Mouse (Mus musculus) right cerebral cortex, postnatal 14 days (tissue): ENCODE measurements around the gene Limd1.
"Not testable (repeated sequence)": the region's sequence is repeated elsewhere in the genome, so short reads cannot be mapped to it uniquely, and the experiment has no call there.

Source experiments
- DNase-seq: peaks from one replicate; pipeline ENCODE4 v3.0.0; 2022

Limd1 gene

DNA sequence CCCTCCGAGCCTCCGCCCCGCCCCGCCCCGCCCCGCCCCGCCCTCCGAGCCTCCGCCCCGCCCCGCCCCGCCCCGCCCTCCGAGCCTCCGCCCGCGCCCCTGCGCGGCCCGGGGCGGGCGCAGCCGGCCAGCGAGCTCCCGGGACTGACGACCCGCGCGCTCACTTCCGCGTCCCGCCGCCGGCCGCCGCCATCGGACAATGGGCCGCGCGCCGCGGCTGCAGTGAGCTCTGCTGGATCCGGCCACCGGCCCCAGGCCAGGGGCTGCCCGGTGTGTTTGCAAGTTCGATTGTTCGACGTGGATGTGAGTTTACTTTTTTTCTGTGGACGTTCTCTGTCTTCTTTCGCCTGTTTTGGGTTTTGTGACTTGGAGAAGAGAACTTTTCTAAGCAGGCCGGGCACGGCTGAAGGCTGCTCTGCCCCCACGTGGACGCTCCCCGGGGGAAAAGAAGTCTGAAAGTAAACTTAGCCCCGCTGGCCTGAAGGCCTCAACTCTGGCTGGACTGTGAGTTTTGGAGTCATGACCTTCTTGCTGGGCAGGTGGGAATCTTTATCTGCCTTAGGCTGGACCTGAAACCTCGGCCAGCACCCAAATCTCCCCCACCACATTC is at the start of gene Limd1:
Limd1 (plus strand) TSS at position 121 of the 610 bp plus-strand sequence.
- DNase-seq, result peak; percentile 36

DNA sequence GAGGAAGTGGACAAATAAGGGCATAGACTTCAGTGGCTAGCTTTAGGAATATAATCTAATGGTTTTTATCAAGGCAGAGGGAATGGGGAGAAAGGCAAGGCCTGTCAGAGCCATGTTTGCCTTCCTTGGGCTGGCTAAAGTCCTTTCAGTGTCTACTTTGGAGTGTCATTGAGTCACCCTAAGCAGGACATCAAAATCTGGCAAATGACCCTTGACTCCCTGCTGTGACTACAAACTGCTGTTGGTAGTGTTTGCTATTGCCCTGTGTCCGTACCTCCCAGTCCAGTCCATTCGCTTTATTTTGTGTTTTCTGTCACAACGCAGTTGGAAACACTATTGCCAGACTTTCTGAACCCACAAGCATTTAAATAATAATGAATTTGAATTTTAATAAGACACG is 48.6 kb upstream of the Limd1 start:
- DNase-seq, result no peak

DNA sequence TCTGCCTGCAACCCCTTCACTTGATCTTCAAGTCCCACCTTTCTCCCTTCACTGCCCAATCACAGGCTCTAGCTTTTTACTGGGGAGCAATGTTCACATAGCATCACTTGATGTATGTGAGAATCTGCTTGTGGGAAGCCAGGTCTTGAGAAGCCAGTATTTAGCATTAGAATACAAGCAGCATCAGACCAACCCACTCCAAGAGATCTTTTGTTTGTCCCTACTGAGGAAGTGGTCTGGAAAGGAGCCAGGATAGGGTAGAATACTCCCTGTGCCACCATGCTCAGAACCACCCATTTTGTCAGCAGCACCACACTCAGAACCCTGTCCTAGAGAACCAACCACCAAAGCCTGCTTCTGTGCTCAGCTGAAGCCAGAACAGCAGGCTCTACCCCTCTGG is 47.5 kb upstream of the Limd1 start:
- DNase-seq, result no peak

DNA sequence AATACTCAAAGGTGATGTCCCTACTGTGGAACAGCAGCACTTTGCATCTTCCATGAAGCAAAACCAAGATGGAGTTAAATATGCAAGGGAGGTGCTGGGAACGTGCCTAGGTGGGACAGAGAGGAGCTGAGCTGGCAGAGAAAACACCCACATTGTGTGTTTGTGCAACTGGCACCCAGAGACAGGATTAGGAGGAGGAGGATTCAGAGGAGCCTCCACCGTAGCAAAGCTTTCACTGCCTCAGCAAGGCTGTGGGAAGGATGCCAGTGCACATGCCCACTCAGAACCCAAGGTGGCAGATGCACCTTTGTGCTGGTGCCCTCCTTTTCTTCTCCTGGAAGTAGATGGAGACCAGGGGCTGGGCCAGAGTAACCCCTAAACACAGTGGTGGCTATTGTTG is 40.3 kb upstream of the Limd1 start:
- peak; percentile 40 for DNase-seq

DNA sequence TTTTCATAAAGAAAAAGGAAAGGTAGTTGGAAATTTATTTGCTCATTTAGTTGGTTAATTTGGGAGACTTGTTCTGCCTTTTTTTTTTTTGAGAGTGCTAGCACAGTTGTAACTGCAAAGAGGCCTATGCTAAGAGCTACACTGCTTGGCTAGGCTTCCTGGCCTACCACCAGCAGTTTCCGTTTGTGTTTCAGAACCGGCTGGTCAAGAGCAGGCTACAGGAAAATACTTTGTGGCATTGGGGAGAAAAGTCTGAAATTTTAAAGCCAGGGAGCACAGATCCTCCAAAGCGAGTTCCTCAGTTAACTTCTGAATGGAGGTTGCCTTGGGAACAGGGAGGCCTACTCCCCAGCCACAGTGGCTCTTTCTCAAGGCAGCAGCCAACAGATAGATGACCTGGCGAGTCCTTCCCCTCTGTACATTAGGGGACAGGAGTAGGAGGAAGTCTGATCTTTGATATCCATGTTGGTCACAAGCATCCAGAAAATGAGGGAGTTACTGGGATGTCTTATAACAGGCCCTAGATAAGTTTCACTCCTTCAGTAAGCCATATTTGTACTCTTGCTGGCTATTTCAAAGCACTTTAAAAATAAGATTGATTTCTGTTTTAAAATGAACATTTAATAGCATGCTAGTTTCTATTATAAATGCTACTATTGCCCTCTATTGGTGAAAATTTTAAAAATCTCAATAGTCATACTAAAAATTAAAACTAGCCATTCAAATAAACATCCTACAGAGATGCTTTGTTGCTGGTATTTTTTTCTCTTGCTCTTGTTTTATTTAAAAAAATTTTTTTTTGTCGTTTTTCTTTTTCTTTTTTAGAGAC is 38.1 kb upstream of the Limd1 start:
- DNase-seq, result no peak

DNA sequence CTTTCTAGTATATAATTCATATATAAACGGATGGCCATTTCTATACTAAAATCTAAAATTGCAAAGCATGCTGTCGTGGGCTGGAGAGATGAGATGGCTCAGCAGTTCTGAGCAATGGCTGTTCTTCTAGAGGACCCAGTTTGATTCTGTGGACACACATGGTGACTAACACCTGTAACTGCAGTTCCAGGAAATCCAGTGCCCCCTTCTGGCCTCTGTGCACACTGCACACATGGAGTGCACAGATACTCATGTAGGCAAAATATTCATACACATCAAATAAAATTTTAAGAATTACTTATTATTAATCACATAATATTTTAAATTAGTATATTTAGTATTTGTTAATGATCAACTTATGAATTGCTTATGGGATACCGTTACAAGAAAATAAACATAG is 31.4 kb upstream of the Limd1 start:
- DNase-seq, result not testable (repeated sequence)

DNA sequence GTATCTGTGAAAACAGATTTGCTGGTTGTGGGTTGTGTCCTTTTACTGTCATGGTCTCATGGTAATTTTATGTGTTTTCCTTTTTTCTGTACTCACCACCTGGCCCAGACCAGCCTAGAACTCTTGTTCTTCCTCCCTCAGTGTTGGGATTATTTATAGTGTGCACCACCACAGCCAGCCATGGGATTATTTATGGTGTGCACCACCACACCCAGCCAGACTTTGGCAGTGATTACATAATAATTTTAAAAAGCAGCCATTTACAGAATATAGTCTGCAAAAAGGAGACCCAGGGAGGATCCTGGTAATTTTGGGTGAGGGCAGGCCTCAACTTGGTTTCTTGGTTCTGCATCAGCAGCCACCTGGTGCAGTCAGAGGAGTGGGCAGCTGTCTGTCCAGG is 29.9 kb upstream of the Limd1 start:
- DNase-seq, result no peak

DNA sequence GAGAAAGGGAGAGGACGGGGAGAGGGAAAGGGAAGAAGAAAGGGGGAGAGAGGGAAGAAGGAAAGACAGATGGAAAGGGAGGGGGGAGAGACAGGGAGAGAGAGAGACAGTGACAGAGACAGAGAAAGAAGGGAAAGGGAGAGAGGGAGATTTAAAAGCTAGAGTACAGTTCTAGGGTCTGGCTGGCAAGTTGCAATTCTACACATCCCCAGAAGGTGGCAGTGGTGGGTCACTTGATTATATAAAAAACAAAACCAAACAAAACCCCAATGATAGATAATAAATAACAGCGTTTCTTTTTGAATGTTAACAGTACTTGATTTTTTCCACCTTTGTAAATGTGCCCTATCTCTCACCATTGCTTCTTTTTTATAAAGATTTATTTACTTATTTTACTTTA is 28.3 kb upstream of the Limd1 start:
- DNase-seq, result peak; percentile 39

DNA sequence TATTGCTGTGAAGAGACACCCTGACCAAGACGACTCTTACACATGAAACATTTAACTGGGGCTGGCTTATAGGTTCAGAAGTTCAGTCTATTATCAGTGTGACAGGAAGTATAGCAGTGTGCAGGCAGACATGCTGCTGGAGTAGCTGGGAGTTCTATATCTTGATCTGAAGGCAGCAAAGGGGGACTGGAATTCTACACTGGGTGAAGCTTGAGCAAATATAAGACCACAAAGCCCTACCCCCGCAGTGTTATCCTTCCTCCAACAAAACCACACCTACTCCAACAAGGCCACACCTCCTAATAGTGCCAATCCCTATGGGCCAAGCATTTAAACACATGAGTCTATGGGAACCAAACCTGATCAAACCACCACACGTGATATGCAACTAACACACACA is 26.7 kb upstream of the Limd1 start:
- DNase-seq, result no peak

DNA sequence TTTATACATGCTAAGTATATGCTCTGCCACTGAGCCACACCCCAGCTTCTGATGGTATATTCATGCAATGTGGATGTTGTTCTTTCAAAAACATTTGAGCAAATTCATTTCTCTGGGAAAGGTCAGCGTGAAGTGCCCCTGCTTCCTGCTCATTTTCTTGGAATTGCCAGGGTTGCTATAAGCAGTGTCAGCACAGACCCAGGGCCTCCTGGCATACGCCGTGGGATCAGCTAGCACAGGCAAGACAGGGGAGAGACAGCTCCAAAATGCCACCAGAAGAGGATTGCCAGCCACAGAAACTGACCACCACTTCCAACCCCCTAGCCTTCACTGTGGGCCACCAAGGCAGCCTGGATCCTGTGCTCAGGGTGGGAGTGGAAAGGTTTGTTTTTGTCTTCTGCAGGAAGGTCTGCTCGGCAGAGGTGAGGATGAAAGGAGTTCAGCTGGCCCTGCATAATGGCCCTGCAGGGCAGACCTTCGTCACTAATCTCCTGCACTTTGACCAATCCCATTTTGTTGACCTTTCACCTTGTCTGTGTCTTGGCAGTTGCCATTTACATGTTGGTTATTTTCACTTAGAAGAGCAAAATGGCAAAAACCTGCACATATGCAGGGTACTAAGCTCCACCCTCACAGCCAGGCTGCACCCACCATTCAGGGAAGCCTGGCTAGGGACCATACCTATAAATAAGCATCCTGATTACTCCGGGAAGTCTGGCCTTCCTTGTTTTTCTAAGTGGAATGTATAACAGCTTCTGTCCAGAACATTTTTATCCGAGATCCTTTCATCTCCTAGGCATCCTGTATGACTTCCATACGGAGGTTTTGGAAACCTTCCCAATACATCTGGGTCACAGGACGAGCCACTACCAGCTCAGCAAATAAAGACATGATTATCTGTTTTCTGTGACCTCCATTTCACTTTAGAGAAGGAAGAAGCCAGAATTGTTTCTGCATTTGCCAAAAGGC is 21.6 kb upstream of the Limd1 start:
- no peak for DNase-seq

DNA sequence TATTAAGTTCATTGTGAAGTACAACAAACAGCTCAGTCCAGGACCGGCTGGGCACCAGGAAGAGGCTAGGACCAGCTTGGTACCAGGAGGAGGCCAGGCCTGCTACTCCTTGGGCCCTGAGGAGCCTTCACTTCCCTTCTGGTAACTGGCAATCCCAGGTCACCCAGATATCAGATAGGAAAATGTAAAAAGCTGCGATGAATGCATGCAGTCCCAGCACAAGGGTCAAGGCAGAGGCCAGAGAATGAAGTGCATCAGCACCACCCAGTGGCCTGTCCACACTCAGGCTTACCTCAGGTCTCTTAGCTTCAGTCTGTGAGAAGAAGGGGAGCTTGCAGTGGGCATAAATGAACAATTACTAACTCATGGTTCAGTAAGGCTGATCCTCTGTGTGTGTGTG is 20.9 kb upstream of the Limd1 start:
- DNase-seq, result no peak

DNA sequence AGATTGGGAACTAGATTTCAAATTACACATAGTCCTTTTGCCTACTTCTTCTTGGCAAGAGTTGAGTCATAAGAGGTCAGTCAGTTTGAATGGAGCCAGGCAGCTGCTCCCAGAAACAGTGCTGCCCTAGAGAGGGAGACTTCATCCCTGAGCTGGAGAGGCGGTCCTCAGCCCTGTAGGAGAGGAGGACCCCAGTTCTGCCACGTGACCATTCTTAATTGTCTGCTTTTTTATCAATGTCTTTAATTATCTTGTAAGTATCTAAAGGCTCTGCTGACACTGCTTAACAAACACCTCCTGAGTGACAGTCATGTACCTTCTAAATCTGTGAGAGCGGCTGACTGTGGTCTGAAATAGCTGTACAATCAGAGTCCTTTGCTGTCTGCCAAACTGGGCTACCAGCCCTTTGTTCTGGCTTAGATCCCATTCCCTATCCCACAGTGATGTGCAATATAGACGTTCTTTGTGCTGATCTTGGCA is 11.3 kb upstream of the Limd1 start:
- DNase-seq, result no peak

DNA sequence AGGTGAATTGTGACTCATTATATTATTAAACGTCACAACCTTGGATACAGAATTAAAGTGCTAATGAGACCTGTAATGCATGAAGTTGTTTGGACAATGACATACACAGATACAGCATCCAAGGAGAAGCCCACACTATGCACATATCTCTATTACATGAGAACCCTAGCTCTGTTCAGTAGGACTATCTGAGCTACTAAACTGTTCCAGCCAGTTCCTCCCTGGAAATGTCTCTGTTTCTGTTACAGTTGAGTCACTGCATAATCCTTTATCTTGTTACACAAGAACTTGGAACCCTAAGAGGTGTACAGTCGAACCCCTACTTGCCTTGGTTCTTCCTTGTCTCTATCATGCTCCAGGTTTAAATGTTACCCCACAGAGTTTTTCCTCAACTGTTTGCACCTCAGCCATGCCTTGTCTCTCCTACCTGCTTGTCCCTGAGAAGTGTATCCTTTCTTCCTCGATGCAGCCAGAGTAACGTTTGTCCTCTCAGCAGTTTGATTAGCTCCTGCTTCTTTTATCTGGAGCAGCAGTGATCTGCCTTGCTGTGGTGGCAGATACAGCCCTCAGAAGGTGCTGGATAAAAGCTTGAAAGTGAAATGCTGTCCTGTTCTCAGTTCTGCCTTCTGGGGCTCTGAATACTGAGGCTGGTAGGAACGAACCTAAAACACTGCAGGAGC is 10.0 kb upstream of the Limd1 start:
- no peak for DNase-seq

DNA sequence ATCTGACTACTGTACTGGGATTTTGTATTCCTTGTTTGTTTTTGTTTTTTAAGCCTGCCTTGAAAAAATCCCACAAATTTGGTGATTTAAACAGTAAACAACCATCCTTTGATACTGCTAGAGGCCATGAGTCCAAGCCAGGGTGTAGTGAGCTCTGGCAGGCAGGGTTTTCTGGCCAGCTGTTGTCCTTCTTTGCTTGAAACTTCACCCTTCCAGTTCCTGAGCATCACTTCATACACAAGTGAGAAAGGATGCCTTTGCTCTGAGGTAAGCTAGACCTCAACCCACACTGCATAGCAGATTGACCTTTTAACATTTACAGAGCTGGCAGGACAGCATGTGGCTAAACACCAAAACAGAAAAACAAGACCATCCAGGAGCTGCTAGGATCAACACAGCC is 9.4 kb upstream of the Limd1 start:
- no peak for DNase-seq

DNA sequence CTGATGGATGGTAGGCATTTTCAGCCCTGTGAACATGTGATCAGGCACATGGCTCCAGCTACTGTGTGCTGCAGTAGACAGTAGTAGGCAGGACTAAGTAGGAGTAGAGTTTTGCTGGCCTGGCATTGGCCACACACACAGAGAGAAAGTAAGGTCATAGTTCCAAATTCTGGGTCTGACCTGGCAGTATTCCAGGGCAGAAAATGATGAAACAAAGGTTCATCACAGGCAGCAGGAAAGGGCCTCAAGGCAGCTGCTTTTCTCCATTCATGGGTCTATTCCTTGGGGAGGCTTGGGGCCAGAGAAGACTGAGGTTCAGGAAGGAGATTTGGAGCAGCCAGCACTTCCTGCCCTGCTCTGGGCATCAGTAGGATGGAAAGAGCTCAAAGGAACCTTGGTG is 5.1 kb upstream of the Limd1 start:
- DNase-seq, result no peak

DNA sequence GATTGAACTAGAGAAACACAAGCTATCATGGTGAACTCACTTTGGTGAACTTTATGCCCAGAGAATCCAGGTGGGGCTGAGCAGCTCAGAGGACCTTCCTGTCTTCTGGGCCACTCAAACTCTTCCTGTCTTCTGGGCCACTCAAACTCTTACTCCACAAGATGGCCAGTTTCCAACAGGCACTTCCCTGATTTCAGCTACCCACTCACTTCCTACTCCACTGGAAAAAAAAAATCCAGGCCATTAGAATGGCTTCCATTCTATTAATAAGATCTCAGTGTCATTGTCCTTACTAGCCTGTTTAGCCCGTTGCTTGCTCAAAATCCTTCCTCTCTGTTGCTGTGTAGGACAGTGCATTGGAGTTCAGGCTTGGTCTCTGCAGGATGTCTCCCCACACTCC is 2.9 kb upstream of the Limd1 start:
- no peak for DNase-seq

DNA sequence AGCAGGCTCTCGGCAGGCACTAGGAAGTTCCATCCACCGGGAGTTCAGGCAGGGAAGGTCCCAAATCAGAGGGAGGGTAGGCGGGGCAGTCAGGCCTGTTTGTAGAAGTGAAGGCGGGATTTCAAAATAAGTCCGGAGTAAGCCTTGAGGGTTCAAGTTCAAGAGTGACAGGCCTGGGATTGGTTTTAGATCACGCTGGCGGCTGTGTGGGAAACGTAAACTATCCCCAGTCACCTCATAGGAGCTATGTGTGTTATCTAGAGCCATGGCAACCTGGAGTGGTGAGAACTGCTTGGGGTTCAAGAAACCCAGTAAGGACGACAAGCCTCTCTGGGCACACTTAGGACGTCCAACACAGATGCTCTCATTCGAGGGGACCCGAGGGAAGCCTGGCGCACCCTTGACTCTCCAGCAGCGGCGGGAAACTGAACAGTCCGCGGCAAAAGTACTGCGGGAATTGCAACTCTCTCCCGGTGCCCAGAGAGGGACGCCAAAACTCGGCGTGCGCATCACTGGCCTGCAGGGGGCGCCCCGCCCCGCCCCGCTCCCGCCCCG is 398 bp upstream of the Limd1 start:
- peak; percentile 50 for DNase-seq

DNA sequence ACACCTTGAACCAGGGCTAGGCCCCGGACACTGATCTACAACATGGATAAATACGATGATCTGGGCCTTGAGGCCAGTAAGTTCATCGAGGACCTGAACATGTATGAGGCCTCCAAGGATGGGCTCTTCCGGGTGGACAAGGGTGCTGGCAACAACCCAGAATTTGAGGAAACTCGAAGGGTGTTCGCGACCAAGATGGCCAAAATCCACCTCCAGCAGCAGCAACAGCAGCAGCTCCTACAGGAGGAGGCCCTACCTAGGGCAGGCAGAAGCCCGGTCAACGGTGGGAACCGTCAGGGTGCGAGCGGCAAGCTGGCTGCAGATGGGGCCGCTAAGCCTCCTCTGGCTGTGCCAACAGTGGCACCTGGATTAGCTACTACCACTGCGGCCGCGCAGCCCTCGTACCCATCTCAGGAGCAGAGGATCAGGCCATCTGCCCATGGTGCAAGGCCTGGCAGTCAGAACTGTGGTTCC is 727 bp downstream of the Limd1 start:
- no peak for DNase-seq

DNA sequence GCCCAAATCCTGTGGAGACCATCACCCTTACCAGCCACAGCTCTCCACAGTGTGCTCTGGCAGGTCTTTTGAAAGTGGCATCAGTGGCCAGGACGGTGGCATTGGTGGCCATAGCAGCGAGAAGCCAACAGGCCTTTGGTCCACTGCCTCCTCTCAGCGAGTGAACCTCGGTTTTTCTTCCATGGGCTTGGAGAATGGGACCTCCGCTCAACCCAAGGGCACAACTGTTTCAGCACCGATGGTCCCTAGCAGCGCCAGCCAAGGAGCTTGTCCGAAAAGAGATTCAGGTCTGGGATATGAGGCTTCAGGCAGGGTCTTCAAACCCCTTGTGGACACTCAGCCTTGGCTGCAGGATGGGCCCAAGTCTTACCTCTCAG is 1.4 kb downstream of the Limd1 start:
- no peak for DNase-seq

DNA sequence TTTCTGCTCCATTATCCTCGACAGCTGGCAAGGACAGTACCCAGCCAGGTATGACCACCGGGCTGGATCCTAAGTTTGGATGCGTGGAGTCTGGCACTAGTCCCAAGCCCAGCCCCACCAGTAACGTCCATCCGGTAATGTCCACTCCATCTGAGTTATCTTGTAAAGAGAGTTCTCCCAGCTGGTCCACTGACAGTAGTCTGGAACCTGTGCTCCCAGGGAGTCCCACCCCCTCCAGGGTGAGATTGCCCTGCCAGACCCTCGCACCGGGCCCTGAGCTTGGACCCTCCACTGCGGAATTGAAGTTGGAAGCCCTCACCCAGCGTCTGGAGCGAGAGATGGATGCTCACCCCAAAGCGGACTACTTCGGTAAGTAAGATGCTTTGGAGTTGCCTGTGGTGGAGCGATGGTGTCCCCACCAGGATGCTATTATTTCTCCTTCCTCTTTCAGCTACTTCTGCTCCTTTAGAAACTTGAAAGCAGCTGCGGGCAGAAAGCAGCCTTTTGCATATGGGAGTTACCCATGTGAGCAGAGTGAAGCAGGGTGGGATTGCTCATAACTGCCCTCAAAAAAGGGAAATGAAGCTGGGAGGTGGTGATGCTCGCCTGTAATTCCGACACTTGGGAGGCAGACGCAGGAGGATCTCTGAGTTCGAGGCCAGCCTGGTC is 1.9 kb downstream of the Limd1 start:
- DNase-seq, result no peak

DNA sequence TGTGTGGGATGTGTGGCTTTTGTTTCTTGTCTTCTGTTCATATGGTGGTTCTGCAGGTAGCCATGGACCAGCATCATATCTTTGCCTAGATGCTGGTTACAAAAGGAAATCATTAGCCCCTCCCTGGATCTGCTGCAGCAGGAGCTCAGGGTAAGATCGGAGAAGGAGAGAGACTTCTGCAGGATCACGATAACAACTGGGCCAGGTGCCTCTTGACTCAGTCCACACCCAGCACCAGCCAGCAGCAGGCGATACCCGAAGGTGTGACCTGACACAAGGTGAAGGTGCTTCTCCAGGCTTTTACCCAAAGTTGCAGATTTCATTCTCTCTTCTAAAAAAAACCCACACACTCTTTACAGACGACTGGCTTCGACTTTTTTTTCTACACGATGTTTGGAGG is 2.6 kb downstream of the Limd1 start:
- DNase-seq, result no peak

DNA sequence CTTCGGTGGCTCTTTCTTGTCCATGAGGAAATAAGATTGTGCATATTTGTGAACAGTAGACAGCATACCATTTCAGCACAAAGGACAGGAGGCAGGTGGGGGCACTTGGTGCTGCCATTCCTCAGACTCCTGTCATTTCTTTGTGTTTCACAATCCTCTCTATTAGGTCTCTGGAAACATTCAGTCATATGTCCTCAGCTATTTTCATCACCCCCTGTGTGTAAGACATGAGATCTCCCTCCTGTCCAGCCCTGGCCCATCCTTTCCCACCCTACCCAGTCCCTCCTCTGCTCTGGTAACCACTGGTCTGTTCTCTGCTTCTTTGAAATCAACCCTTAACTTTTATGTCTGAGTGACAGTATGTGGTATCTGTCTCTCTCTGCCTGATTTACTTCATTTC is 5.1 kb downstream of the Limd1 start:
- DNase-seq, result no peak
